Mouse (Mus musculus) MEL (cell line): ENCODE results near the gene Slc35e3.

Source experiments
- EP300 ChIP-seq, 2 experiments: IDR thresholded peaks; 2 replicates each; pipeline ENCODE4 v1.6.1; 2011; ENCODE audit warnings: improper control_type of control experiment in 2 of 2, low read length in 2 of 2, low read depth in 1 of 2, mild to moderate bottlenecking in 1 of 2
- GATA1 ChIP-seq: IDR thresholded peaks from 2 replicates; pipeline ENCODE4 v1.6.1; 2011; ENCODE audit warnings: low read depth, low read length, improper control_type of control experiment
- MYC ChIP-seq: IDR thresholded peaks from 2 replicates; pipeline ENCODE4 v1.6.1; 2011; ENCODE audit warnings: low read depth, mild to moderate bottlenecking, low read length, improper control_type of control experiment, moderate library complexity

DNA sequence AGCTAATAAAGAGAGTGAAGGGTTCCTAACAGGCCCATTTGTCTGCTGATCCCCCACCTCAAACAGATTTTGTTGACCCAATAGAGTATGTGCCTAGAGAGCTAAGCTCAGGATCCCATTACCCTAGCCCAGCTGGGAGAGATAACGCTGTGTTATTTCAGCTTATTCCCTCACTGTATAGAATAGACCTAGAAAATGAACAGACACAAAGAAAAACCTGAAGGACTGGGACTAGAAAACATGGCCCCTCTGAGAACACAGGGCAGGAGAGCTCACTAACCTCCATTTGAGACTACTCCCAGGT lies 28.6 kb upstream of the Slc35e3 start:
- no peak for TF ChIP-seq GATA1
- no peak for TF ChIP-seq MYC
- no peak for TF ChIP-seq EP300 (IDR thresholded peaks at IDR 0.05; ENCODE audit: low read depth in 1 of 2, low read length in 2 of 2)
